Mouse (Mus musculus) right cerebral cortex, postnatal 36 days (tissue): ENCODE results near the gene Ank3.

Experiments
- DNase-seq, 2 experiments: peaks; one replicate each; pipeline ENCODE4 v3.0.0; 2022; ENCODE audit warnings: low spot score in 2 of 2, mixed read lengths in 1 of 2

Gene Ank3

GRCm38 (mm10) chr10:69924845-69925244, 526.3 kb downstream of the Ank3 start:
- no peak for DNase-seq

DNA sequence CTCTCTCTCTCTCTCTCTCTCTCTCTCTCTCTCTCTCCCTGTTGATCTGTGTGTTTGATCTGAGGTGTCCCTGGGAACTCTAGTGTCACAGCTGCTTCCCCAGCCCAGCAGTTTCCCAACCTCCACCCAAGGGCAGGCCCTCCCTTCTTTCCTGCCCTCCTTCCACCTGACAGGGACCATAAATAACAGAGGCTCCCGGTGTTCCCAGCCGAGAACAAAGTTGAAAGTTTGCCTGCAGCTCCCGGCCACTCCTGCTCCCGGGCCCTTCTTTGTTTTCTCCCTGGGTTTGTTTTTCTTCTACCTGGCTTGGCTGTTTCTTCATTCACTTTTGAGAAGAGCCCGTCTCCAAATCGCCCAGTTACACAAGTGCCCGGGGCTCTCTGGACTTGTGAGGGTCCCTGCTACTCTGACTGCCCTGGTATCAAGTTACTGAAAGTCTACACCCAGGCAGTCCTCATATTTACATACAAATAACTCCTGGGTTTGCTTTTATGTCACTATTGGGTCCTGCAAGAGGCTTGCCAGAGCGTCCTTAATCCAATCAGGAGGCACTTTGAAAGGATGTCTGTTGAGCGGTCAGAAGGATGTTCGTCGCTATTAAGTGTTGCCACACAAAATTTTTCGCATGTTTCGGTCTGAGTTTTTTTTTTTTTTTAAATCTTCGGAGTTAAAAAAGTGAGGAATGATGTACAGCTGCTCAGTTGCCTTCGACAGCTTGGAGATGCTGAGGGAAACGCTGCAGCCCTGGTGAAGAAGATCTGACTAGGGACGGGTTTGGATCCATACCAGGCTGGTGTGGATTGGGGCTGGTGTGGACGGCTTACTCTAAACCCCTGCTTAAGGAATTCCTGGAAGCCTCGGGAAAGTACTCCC, 526.9 kb downstream of the Ank3 start:
- no peak for DNase-seq

- no peak for DNase-seq
Observed at GRCm38 (mm10) chr10:69926158-69926882, 527.7 kb downstream of the Ank3 start.

DNA sequence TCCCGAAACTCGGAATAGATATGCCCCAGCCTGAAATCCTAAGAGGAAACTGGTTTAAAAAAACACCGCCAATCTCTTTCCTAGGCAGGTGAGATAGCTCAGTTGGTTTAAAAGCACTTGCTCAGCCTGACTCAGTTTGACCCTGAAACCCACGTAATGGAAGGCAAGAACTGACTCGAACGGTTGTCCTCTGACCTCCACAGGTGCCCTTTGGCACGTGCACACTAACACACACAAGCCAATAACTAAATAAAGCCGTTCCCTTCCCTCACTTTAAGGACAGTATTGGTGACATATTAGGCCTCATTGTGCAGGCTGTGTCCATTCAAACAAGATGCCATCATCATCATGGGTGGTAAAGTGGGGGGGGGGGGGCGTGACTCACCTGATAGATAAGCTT, 528.4 kb downstream of the Ank3 start:
- DNase-seq: no peak

- DNase-seq: no peak
Observed at GRCm38 (mm10) chr10:69928358-69928757, 529.8 kb downstream of the Ank3 start.

DNA sequence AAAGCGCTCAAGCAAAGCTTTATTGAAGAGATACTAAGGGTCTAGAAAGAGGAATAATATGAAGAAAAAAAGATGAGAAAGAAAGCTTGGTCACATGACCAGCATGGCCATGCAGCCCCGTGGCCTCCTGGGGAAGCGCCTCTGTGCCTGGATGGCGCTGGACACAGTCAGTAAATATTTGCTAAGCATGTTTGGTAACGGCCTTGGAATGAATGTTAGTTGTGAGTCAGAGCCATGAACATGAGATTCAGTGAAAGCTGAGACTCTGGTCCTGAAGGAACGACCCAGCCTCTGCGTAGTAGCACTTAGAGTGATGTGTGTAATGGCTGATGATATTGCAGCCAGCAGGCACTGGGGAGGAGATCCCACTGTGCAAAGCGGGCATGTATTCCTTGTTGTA, 531.9 kb downstream of the Ank3 start:
- no peak for DNase-seq

GRCm38 (mm10) chr10:69936443-69937067, 538.0 kb downstream of the Ank3 start:
- DNase-seq: no peak

GRCm38 (mm10) chr10:69937291-69937921, 538.8 kb downstream of the Ank3 start:
- DNase-seq: no peak

- no peak for DNase-seq
Observed at GRCm38 (mm10) chr10:69939144-69939543, 540.6 kb downstream of the Ank3 start.

- DNase-seq: no peak
Observed at GRCm38 (mm10) chr10:69939966-69940365, 541.4 kb downstream of the Ank3 start.

DNA sequence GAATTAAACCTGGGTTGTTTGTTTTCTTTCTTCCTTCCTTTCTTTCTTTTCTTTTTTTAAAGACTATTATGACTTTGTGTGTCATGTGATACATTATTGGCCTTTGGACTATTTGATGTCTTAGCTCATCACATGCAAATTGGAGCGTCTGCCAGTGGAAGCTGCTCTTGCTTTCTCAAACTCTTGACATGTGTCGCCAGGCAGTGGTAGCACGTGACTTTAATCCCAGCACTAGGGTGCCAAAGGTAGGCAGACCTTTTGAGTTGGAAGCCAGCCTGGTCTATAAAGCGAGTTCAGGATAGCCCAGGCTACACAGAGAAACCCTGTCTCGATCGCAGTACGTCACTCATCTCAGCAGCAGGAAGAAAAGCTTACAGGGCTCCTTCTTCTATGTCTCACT, 542.4 kb downstream of the Ank3 start:
- no peak for DNase-seq

DNA sequence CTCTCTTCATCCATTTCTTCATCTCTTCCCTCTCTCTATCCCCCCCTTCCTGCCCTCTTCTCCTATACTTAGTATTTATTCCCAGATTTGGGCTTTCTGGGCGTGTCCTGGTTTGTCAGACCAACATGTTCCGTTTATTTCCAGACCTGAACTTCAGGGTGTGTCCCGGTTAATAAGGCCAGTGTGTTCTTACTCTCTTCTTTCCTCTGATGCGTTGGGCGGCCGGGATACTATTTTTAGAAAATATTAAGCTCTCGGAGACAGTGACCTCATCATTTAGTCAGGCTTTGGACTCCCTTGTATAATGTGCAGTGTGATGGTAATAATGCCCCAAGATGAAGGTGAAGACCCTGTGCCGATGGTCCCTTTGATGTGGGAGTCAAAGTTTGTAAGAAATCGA, 546.3 kb downstream of the Ank3 start:
- no peak for DNase-seq

DNA sequence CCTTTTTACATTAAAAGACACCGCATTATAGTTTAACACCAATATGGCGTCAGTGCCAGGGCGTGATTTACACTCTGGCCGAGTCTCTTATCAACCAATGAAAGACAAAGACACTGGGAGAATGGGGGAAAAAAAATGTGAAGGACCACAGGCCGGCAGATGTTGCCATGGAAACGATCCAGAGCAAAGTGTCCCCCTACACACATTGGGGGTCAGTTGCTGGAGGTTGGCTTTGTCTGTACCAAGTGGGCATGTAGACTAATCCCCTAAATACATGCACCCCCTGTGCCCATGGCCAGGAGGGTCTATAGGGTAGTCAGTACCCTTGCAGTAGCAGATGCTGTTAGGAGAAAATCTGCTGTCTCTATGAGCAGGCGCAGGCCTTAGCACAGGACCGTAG, 547.3 kb downstream of the Ank3 start:
- no peak for DNase-seq

GRCm38 (mm10) chr10:69946271-69946670, 547.7 kb downstream of the Ank3 start:
- DNase-seq: no peak

DNA sequence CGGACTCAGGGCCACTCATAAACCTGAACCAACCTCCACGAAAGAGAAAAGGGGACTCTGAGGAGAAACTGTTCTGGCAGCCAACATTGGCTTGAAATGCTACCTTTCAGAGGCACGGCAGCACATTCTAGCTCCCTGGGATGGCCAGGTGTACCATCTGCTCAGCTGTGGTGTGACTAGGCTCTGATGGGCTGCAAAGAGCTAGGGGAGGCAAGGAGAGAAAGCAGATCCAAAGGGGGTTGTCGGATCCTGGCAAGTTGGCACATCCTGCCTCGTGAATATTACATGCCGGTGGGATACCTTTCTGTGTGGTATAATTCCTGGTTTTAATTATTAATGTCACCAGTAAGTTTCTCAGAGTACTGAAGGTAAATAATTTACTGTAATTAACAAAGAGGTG, 548.5 kb downstream of the Ank3 start:
- no peak for DNase-seq

DNA sequence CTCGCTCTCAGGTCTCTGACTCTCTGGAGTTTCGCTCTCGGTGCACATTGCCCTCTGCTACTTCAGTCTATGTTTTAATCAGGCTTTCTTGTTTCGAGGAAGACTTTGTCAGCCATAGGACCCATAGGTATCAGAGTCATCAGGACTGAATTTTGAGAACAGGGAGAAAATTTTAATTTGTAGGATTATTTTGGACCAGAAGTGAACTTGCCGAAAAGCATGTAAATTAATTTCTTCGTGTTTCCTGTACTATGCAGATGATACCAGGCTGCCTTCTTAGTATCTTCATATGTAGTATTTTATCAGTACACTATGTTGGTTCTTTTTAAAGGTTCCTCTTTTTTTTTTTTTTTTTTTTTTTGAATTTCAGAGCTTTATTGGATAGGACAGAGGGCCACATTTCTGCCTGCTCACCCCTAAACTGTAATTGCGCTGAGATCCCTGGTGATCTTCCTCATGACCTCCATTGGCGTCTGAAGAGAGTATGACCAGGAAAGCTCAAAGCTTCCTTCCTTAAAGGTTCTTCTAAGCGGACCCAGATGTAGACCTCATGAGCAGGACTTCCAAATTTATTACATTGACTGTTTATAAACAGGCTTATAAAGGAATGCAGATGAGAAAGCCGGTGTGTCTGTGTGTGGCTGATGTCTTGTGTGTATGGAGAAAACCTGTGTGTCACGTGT, 551.8 kb downstream of the Ank3 start:
- no peak for DNase-seq

DNA sequence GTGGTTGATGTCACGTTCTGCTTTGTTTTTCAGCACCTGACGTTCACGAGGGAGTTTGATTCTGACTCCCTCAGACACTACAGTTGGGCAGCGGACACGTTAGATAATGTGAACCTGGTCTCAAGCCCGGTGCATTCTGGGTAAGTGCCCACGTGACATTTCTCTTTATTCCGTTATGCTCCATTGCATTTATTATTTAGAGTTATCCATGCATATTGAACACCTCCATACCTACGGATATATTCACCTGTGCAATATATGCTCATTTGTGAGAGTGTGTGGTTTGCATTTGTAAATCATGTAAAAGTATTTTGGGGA, 552.3 kb downstream of the Ank3 start:
- DNase-seq: no peak

- no peak for DNase-seq
Observed at GRCm38 (mm10) chr10:69951426-69951825, 552.9 kb downstream of the Ank3 start.

DNA sequence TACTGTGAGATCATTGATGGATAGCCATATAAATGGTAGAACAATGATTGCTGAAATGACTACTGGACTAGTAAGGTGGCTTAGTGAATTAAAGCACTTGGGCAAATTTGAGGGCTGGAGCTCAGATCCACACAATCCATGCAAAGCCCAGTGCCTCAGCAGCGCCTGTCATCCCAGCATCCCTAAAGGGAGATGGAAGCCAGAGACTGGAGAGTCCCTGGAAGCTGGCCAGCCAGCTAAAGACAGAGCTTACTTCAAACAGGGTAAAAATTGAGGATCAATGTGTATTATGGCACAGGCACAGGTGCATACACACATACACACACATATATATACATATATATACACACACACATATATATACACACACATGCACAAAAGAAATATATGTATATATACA, 553.7 kb downstream of the Ank3 start:
- DNase-seq: no peak

DNA sequence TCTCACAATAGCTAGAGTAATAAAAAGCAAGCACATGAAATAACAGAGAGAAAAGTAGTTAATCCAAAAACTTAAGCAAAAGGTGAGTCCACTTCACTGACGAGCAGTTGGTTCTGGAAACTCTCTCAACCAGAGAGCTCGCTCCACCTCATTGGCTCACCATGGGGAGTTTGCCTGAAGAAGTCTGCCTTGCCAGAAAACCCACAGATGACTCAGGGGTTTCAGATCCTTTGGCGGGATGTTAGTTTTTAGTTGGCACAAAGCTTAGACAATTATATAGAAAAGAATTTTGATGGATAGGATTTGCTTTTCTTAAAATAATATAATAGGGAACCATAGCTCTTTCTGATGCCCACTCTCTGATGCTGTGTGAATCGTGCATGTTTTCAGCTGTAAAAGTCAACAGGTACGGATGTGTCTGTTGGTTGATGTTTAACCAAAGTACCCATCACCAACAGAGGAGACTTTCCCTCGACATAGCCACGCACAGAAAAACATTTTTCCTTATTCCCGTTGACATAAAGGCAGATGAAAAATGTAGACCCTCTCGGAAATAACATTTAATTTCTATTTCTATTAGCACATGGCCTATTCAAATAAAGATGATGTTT, 556.2 kb downstream of the Ank3 start:
- DNase-seq: no peak

- no peak for DNase-seq
Observed at GRCm38 (mm10) chr10:69962226-69962625, 563.7 kb downstream of the Ank3 start.
